Mouse (Mus musculus) cerebellum, adult 9-10 months (tissue): ENCODE measurements at regions not wholly inside any gene's neighbourhood (a gene's known extent, or its start where the extent isn't known, plus 50 kb on each side); places are given as distances from the start of the nearest gene placed in this dataset.

Experiments
- DNase-seq: peaks from one replicate; pipeline ENCODE4 v3.0.0; 2022

- peak; percentile 50 for DNase-seq
Observed at GRCm38 (mm10) chr2:139380285-139380684, 113.4 kb upstream of the Sptlc3 start.

GRCm38 (mm10) chr2:139381628-139382027, 112.1 kb upstream of the Sptlc3 start:
- peak; percentile 96 for DNase-seq

GRCm38 (mm10) chr2:139413559-139413958, 80.2 kb upstream of the Sptlc3 start:
- no peak for DNase-seq

GRCm38 (mm10) chr2:139417506-139417905, 76.2 kb upstream of the Sptlc3 start:
- DNase-seq = no peak

GRCm38 (mm10) chr2:139422678-139423077, 71.0 kb upstream of the Sptlc3 start:
- DNase-seq = no peak

- DNase-seq = peak; percentile 54
Observed at GRCm38 (mm10) chr2:139423413-139423812, 70.3 kb upstream of the Sptlc3 start.
